Mouse (Mus musculus) midbrain, postnatal 0 days (tissue): ENCODE measurements at regions not wholly inside any gene's neighbourhood (a gene's known extent, or its start where the extent isn't known, plus 50 kb on each side); places are given as distances from the start of the nearest gene placed in this dataset.

ENCODE experiments used
- ATAC-seq: fragments of 200-750 bp; cut with Nextera tagmentation; 2 replicates; pipeline ENCODE4 v1.8.0; 2017; ENCODE audit warnings: moderate number of reproducible peaks, mild to moderate bottlenecking, moderate TSS enrichment, moderate library complexity; ENCODE audit not compliant: low FRiP score
- DNase-seq: peaks from one replicate; pipeline ENCODE4 v3.0.0-alpha.2; 2015; ENCODE audit warnings: low spot score
- H3K27ac ChIP-seq: fragments of 300-500 bp; sonication (generic); 2 replicates; pipeline ENCODE4 v1.5.1; 2014; ENCODE audit warnings: low read depth, mild to moderate bottlenecking, low read length, mixed read lengths
- H3K27me3 ChIP-seq: fragments of 300-500 bp; sonication (generic); 2 replicates; pipeline ENCODE4 v1.6.1; 2014; ENCODE audit warnings: low read length, control low read depth, mixed read lengths; ENCODE audit not compliant: insufficient read depth
- H3K36me3 ChIP-seq: fragments of 300-500 bp; sonication (generic); 2 replicates; pipeline ENCODE4 v1.6.1; 2014; ENCODE audit warnings: low read length, control low read depth, mixed read lengths; ENCODE audit not compliant: insufficient read depth
- H3K4me1 ChIP-seq: fragments of 300-500 bp; sonication (generic); 2 replicates; pipeline ENCODE4 v1.6.1; 2014; ENCODE audit warnings: mild to moderate bottlenecking, control low read depth, antibody characterized with exemption, low read length, mixed read lengths; ENCODE audit not compliant: insufficient read depth
- H3K4me2 ChIP-seq: fragments of 300-500 bp; sonication (generic); 2 replicates; pipeline ENCODE4 v1.6.1; 2014; ENCODE audit warnings: low read depth, mild to moderate bottlenecking, low read length, mixed read lengths; ENCODE audit not compliant: poor library complexity, severe bottlenecking
- H3K4me3 ChIP-seq: fragments of 300-500 bp; sonication (generic); 2 replicates; pipeline ENCODE4 v1.5.1; 2014; ENCODE audit warnings: low read depth, mild to moderate bottlenecking, low read length, moderate library complexity
- H3K9ac ChIP-seq: fragments of 300-500 bp; sonication (generic); replicated peaks from 2 replicates; pipeline ENCODE4 v1.6.1; 2014; ENCODE audit warnings: mild to moderate bottlenecking, low read length, moderate library complexity, mixed read lengths; ENCODE audit not compliant: poor library complexity, severe bottlenecking
- H3K9me3 ChIP-seq: fragments of 300-500 bp; sonication (generic); 2 replicates; pipeline ENCODE4 v1.6.1; 2016; ENCODE audit warnings: low read length, control low read depth
- CTCF ChIP-seq: IDR thresholded peaks from 2 replicates; pipeline ENCODE4 v1.5.1; 2016; ENCODE audit warnings: antibody characterized with exemption, mild to moderate bottlenecking
- WGBS: fragments of 180-500 bp; shearing (Covaris S2); extraction: QIAGEN DNeasy Blood & Tissue Kit; methylation state at CpG from one replicate; pipeline ENCODE4 v1.1.7; 2014; 5-methylcytosine and 5-hydroxymethylcytosine counted together

- no peaks in the 10 kb centered on the region for H3K36me3 ChIP-seq
- no peak for TF ChIP-seq CTCF
- H3K27ac ChIP-seq = no peak overlapping the region
- peak overlapping the region; percentile 6; the same call in 1 of the 2 replicates for H3K4me3 ChIP-seq
- H3K9ac ChIP-seq = no peak overlapping the region
- ATAC-seq = no peak
- peaks cover 4% of the 10 kb centered on the region for H3K4me1 ChIP-seq
- peak overlapping the region; percentile 28 for H3K4me2 ChIP-seq
- no peaks in the 10 kb centered on the region for H3K27me3 ChIP-seq
- H3K9me3 ChIP-seq = no peaks in the 10 kb centered on the region
- DNase-seq = peak; percentile 62
- 15% methylated on average over 20 of the region's 20 CpGs for WGBS
Measured at GRCm38 (mm10) chr5:148820476-148820875, 108.6 kb downstream of the Katnal1 start.

- DNase-seq (no peak), ATAC-seq (no peak)
- Histone ChIP-seq H3K9me3 (no peaks in the 10 kb centered on the region), H3K4me2 (no peak overlapping the region), H3K36me3 (no peaks in the 10 kb centered on the region), H3K4me1 (peaks cover 4% of the 10 kb centered on the region), H3K27me3 (no peaks in the 10 kb centered on the region), H3K9ac (no peak overlapping the region), H3K27ac (no peak overlapping the region), H3K4me3 (no peak overlapping the region)
- WGBS = 59% methylated on average over 6 of the region's 6 CpGs
- TF ChIP-seq CTCF = no peak
Measured at GRCm38 (mm10) chr5:148819423-148819822, 109.7 kb downstream of the Katnal1 start.

GRCm38 (mm10) chr5:148818746-148819145 lies 110.4 kb downstream of the Katnal1 start:
- Histone ChIP-seq H3K27me3 (no peaks in the 10 kb centered on the region), H3K27ac (no peak overlapping the region), H3K36me3 (no peaks in the 10 kb centered on the region), H3K4me2 (no peak overlapping the region), H3K4me1 (peaks cover 4% of the 10 kb centered on the region), H3K9me3 (no peaks in the 10 kb centered on the region), H3K4me3 (no peak overlapping the region), H3K9ac (no peak overlapping the region)
- ATAC-seq (no peak), DNase-seq (no peak)
- TF ChIP-seq CTCF = no peak
- WGBS = 79% methylated on average over 2 of the region's 2 CpGs

- H3K4me2 ChIP-seq = no peak overlapping the region
- no peaks in the 10 kb centered on the region for H3K36me3 ChIP-seq
- no peak for TF ChIP-seq CTCF
- no peak overlapping the region for H3K9ac ChIP-seq
- peak; percentile 31 for DNase-seq
- no peak for ATAC-seq
- H3K27ac ChIP-seq = no peak overlapping the region
- H3K27me3 ChIP-seq = no peaks in the 10 kb centered on the region
- H3K9me3 ChIP-seq = no peaks in the 10 kb centered on the region
- H3K4me1 ChIP-seq = no peaks in the 10 kb centered on the region
- WGBS = 72% methylated on average over 9 of the region's 9 CpGs
- H3K4me3 ChIP-seq = no peak overlapping the region
Measured at GRCm38 (mm10) chr5:148812840-148813239, 116.3 kb downstream of the Katnal1 start.

- Histone ChIP-seq H3K4me1 (no peaks in the 10 kb centered on the region), H3K9me3 (no peaks in the 10 kb centered on the region), H3K9ac (no peak overlapping the region), H3K4me2 (no peak overlapping the region), H3K27ac (no peak overlapping the region), H3K27me3 (no peaks in the 10 kb centered on the region), H3K36me3 (no peaks in the 10 kb centered on the region), H3K4me3 (no peak overlapping the region)
- WGBS = 14% methylated on average over 13 of the region's 13 CpGs
- ATAC-seq (no peak), DNase-seq (peak; percentile 74)
- TF ChIP-seq CTCF = peak; percentile 87
Measured at GRCm38 (mm10) chr5:148812016-148812415, 117.1 kb downstream of the Katnal1 start.

GRCm38 (mm10) chr5:148809485-148809884 lies 119.6 kb downstream of the Katnal1 start:
- ATAC-seq (no peak), DNase-seq (no peak)
- H3K4me2 ChIP-seq = no peak overlapping the region
- no peaks in the 10 kb centered on the region for H3K9me3 ChIP-seq
- no peaks in the 10 kb centered on the region for H3K4me1 ChIP-seq
- TF ChIP-seq CTCF = no peak
- 70% methylated on average over 3 of the region's 3 CpGs for WGBS
- no peak overlapping the region for H3K9ac ChIP-seq
- no peak overlapping the region for H3K4me3 ChIP-seq
- no peak overlapping the region for H3K27ac ChIP-seq
- no peaks in the 10 kb centered on the region for H3K27me3 ChIP-seq
- H3K36me3 ChIP-seq = no peaks in the 10 kb centered on the region
